Mouse (Mus musculus) kidney, postnatal 0 days (tissue): ENCODE data around the gene Pkd2. TPM values are rescaled to one million over a fixed set of nuclear protein-coding genes. Genes with fewer than 3 reads are reported as not detected.

Source experiments
- ATAC-seq: fragments of 200-750 bp; cut with Nextera tagmentation; replicated peaks from 2 replicates; pipeline ENCODE4 v1.8.0; 2017; ENCODE audit warnings: low read depth, moderate number of reproducible peaks, moderate TSS enrichment, moderate library complexity; ENCODE audit not compliant: low FRiP score
- DNase-seq: peaks from one replicate; pipeline ENCODE4 v3.0.0-alpha.2; 2016; ENCODE audit warnings: low spot score
- H3K27ac ChIP-seq: fragments of 300-500 bp; sonication (generic); 2 replicates; pipeline ENCODE4 v1.5.1; 2014; ENCODE audit warnings: mild to moderate bottlenecking
- H3K27me3 ChIP-seq: fragments of 300-500 bp; sonication (generic); 2 replicates; pipeline ENCODE4 v1.6.1; 2014; ENCODE audit warnings: low read length, mixed read lengths; ENCODE audit not compliant: insufficient read depth
- H3K36me3 ChIP-seq: fragments of 300-500 bp; sonication (generic); 2 replicates; pipeline ENCODE4 v1.6.1; 2014; ENCODE audit warnings: low read length, mixed read lengths; ENCODE audit not compliant: insufficient read depth
- H3K4me1 ChIP-seq: fragments of 300-500 bp; sonication (generic); replicated peaks from 2 replicates; pipeline ENCODE4 v1.6.1; 2014; ENCODE audit warnings: antibody characterized with exemption, low read length, mixed read lengths; ENCODE audit not compliant: insufficient read depth
- H3K4me2 ChIP-seq: fragments of 300-500 bp; sonication (generic); 2 replicates; pipeline ENCODE4 v1.6.1; 2014; ENCODE audit warnings: mild to moderate bottlenecking, low read length, moderate library complexity, mixed read lengths
- H3K4me3 ChIP-seq: fragments of 300-500 bp; sonication (generic); replicated peaks from 2 replicates; pipeline ENCODE4 v1.5.1; 2014; ENCODE audit warnings: low read depth, low read length
- H3K9ac ChIP-seq: fragments of 300-500 bp; sonication (generic); 2 replicates; pipeline ENCODE4 v1.6.1; 2014; ENCODE audit warnings: low read depth, low read length
- H3K9me3 ChIP-seq: fragments of 300-500 bp; sonication (generic); replicated peaks from 2 replicates; pipeline ENCODE4 v1.6.1; 2016; ENCODE audit warnings: low read length, inconsistent platforms, mixed read lengths
- CTCF ChIP-seq: IDR thresholded peaks from 2 replicates; pipeline ENCODE4 v1.5.1; 2016; ENCODE audit warnings: antibody characterized with exemption, low read depth, mild to moderate bottlenecking, moderate library complexity
- WGBS: fragments of 180-500 bp; shearing (Covaris S2); extraction: QIAGEN DNeasy Blood & Tissue Kit; methylation state at CpG from one replicate; pipeline ENCODE4 v1.1.7; 2014; 5-methylcytosine and 5-hydroxymethylcytosine counted together
- polyA plus RNA-seq: library from polyadenylated mRNA; unstranded; fragments of >200 nt; fragmentation: Nextera tagmentation; extraction: Ambion mirVana; gene quantifications from 2 replicates; pipeline ENCODE4 v1.2.1, GENCODE M21; 2015

Gene Pkd2
- polyA plus RNA-seq, result 16.9 and 17.4 TPM in 2 replicates

GRCm38 (mm10) chr5:104458832-104459705 lies at the start of gene Pkd2:
Gene Pkd2, plus strand, starts transcription at chr5:104459450.
- Histone ChIP-seq H3K27me3 (no peaks in the 10 kb centered on the region), H3K4me1 (peaks cover 7% of the 10 kb centered on the region; the same call in 1 of the 2 replicates), H3K36me3 (peaks cover 2% of the 10 kb centered on the region; the same call in 1 of the 2 replicates), H3K9ac (peak within 1 kb of the TSS; percentile 98), H3K4me2 (peak within 1 kb of the TSS; percentile 78), H3K9me3 (no peaks in the 10 kb centered on the region), H3K27ac (peak within 1 kb of the TSS; percentile 98), H3K4me3 (peak within 1 kb of the TSS; percentile 95)
- ATAC-seq, result peak; percentile 90
- no peak for TF ChIP-seq CTCF
- WGBS, result 9% methylated on average over 42 of the region's 46 CpGs
- peak; percentile 90 for DNase-seq

GRCm38 (mm10) chr5:104415999-104416398 lies 43.3 kb upstream of the Pkd2 start:
- H3K4me1 ChIP-seq, result no peaks in the 10 kb centered on the region
- H3K4me2 ChIP-seq, result no peak overlapping the region
- no peaks in the 10 kb centered on the region for H3K27me3 ChIP-seq
- H3K9ac ChIP-seq, result no peak overlapping the region
- no peaks in the 10 kb centered on the region for H3K9me3 ChIP-seq
- DNase-seq (no peak), ATAC-seq (no peak)
- no peak overlapping the region for H3K4me3 ChIP-seq
- WGBS, result 49% methylated on average over 2 of the region's 2 CpGs
- no peaks in the 10 kb centered on the region for H3K36me3 ChIP-seq
- no peak for TF ChIP-seq CTCF
- H3K27ac ChIP-seq, result no peak overlapping the region

- Histone ChIP-seq H3K9me3 (no peaks in the 10 kb centered on the region), H3K4me2 (no peak overlapping the region), H3K4me1 (no peaks in the 10 kb centered on the region), H3K9ac (no peak overlapping the region), H3K27me3 (no peaks in the 10 kb centered on the region), H3K4me3 (no peak overlapping the region), H3K36me3 (no peaks in the 10 kb centered on the region), H3K27ac (peak overlapping the region; percentile 50; the same call in 1 of the 2 replicates)
- no peak for DNase-seq
- WGBS, result 72% methylated on average over 3 of the region's 3 CpGs
- TF ChIP-seq CTCF, result no peak
- no peak for ATAC-seq
These were observed 42.2 kb upstream of the Pkd2 start for GRCm38 (mm10) chr5:104417028-104417427.

GRCm38 (mm10) chr5:104417721-104418120 lies 41.5 kb upstream of the Pkd2 start:
- H3K36me3 ChIP-seq, result no peaks in the 10 kb centered on the region
- H3K9me3 ChIP-seq, result no peaks in the 10 kb centered on the region
- no peak overlapping the region for H3K4me3 ChIP-seq
- no peaks in the 10 kb centered on the region for H3K4me1 ChIP-seq
- no peak for TF ChIP-seq CTCF
- WGBS, result 69% methylated on average over 1 of the region's 1 CpGs
- ATAC-seq (peak; percentile 72), DNase-seq (no peak)
- no peaks in the 10 kb centered on the region for H3K27me3 ChIP-seq
- H3K4me2 ChIP-seq, result no peak overlapping the region
- peak overlapping the region; percentile 50; the same call in 1 of the 2 replicates for H3K27ac ChIP-seq
- no peak overlapping the region for H3K9ac ChIP-seq

DNA sequence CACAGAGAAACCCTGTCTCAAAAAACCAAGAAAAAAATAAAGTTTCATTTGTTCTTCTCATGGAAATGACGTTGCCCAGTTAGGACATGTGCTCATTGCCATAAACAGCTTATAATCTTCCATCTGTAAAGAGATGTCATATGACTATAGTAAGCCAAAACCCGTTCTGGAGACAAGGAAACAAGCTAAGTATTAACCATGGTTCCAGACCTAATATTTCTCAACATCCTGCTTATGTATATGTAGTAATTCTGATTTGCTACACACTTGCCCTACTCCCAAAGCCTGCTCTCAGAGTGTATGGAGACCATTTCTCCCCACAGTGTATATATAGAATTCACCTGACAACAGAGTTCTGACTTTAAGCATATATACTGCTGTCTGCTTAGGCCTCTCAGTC lies 37.2 kb upstream of the Pkd2 start:
- Histone ChIP-seq H3K4me1 (no peaks in the 10 kb centered on the region), H3K9me3 (no peaks in the 10 kb centered on the region), H3K9ac (no peak overlapping the region), H3K27ac (no peak overlapping the region), H3K4me2 (no peak overlapping the region), H3K4me3 (no peak overlapping the region), H3K27me3 (no peaks in the 10 kb centered on the region), H3K36me3 (no peaks in the 10 kb centered on the region)
- no peak for TF ChIP-seq CTCF
- DNase-seq (no peak), ATAC-seq (no peak)
- WGBS, result 72% methylated on average over 2 of the region's 2 CpGs

DNA sequence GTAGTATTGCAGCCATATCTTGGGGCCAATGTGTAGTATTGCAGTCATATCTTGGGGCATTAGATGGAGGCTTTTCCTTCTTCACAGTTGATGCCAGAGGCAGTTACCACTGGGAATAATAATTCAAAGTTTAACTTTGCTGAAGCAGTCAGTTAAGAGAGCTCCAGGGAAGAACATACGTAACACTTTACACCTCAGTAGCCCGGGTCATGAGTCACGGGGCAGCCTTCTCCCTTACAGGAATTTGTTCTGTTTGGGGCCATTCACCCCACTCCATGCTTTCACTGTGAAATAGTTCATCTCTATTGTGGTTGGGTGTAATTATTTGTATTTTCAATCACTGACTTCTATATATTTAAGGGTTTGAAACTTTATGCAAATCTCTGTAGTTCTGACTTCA lies 35.4 kb upstream of the Pkd2 start:
- no peak overlapping the region for H3K4me2 ChIP-seq
- WGBS, result 61% methylated on average over 3 of the region's 3 CpGs
- H3K27ac ChIP-seq, result no peak overlapping the region
- no peaks in the 10 kb centered on the region for H3K27me3 ChIP-seq
- H3K4me3 ChIP-seq, result no peak overlapping the region
- no peaks in the 10 kb centered on the region for H3K4me1 ChIP-seq
- no peaks in the 10 kb centered on the region for H3K36me3 ChIP-seq
- peak; percentile 63; the same call in 1 of the 2 replicates for ATAC-seq
- no peak for TF ChIP-seq CTCF
- no peaks in the 10 kb centered on the region for H3K9me3 ChIP-seq
- no peak overlapping the region for H3K9ac ChIP-seq
- DNase-seq, result peak; percentile 22
